Mouse (Mus musculus): ENCODE results near the gene Zswim3.
A peak's percentile ranks its signal among the peaks of the same experiment; 100 is the strongest.

The Zswim3 gene

GRCm38 (mm10) chr2:164781876-164782275 is 23.0 kb upstream of the Zswim3 start:
- no peak for DNase-seq (ENCODE audit: low read depth, low spot score)

DNA sequence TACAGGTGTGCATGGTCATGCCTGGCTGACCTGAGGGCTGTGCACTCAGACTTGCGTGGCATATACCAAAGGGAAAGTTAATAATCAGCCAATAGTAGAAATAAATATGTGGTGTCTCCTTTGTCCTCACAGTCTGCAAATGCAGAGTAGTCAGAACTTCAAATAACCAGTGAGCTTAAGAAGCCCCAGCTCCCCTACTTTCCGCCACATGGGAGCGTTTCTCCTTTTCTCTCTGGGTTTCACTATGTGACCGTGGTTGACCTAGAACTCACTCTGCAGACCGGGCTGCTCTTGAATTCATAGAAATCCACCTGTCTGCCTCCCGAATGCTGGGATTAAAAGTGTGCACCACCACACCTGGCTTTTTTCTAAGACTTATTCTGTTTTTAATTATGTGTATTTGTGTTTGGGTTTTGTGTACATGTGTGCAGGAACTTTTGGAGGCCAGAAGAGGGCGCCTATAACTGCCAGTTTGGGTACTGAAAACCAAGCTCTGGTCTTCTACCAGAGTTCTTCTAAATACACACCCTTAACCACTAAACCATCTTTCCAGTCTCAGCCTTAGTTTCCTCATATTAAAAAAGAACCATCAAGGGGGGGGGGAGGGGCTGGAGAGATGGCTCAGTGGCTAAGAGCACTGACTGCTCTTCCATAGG is 20.8 kb upstream of the Zswim3 start:
- peak; percentile 69 for DNase-seq (ENCODE audit: low read depth, low spot score)

DNA sequence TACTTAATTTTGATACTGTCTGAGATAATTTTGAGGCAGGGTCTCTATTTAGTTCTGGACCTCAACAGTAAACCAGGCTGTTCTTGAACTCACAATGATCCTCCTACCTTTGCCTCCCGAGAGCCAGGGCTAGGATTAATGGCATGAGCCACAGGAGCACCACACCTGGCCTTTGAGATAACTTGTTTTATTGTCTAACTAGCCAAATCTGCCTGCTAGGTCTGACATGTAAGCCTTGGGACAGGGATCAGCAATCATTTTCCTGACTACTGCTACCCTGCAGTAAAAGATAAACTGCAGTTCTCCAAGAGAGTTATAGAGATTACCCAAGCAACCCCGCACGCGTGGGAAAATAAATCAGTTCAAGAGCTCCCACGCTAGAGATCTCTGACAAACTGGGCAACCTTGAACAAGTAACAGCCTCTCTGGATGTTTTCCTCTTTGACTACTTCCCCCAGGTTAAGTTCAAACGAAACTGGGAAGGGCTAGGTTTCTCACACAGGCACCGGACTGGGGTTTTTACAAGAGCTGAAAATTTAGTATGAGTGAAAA is 20.0 kb upstream of the Zswim3 start:
- DNase-seq (ENCODE audit: low read depth, low spot score) = no peak

DNA sequence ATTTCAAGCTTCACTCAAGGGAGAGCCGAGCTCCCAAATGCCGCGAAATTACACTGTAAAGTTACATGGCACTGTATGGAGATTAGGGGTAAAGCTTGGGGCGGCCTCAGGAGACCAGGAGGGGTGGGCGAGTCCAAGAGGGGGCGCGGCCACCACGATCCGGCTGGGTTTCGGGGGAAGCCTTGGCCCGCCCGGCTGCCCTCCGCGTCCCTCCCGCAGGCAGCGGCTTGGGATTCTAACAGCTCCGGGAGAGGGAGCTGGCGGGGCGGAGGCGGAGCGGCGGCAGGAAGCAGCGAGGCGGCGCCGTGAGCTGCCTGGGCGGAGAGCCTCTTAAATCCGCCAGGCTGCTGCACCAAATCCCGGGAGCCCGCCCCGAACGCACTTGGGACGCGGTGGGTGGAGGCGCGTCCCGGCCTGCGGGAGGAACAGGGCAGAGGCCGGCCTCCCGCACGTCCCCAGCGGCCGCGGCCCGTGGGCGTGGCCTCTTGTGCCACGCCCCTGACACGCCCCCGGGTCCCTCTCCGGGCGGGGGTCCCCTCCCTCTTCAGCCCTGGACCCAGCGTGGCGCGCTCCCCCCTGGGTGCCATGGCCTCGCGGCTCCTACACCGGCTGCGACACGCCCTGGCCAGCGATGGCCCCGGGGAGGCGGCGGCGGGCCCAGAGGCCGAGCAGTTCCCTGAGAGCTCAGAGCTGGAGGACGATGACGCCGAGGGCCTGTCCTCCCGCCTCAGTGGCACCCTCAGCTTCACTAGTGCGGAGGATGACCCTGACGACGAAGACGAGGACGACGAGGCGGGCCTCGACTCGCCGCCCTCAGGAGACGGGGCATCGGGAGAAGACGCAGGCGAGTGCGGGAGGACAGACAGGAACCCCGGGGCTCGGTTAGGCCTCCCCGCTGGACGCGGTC is 19.2 kb upstream of the Zswim3 start, which contains the start of gene Snx21:
Gene Snx21 (plus strand): TSS at position 343 of the 907 bp plus-strand sequence.
- peak; percentile 48 for DNase-seq (ENCODE audit: low read depth, low spot score)

DNA sequence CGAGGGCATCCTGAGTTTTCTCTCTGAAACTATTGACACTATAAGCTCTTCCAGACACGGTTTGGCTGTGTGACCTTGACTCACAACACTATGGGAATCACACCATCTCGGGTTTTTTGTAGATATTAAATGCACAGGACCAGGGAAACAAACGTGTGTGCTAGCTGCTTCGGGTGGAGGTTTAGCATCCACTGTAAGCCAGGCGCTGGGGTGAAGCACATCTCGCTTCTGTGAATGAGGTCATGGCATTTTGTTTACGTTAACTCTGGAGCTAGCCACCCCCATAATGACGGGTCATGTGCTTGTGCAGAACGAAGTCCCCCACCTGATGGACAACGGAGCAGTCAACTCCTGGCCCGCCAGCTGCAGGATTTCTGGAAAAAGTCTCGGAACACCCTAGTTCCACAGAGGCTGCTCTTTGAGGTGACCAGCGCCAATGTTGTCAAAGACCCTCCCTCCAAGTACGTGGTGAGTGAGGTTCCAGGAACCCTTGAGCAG is 18.5 kb upstream of the Zswim3 start:
- no peak for DNase-seq (ENCODE audit: low read depth, low spot score)

DNA sequence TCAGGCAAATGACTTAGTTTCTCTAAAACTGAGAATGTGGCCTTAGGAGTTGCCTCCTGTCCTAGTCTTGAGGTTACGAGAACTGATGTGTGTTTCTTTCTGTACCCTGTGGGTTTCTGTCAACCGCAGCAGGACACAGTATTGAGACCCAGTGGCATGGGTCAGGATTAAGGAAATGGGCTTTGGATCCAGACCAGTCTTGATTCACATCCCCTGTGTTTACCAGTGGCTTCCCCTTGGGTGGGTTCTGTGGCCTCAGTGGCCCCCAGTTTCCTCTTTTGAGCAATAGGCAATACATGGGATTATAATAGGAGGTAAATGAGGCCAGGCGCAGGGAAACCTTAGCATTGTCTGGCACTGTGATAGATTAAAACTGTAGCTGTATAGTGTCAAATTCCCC is 17.9 kb upstream of the Zswim3 start:
- DNase-seq (ENCODE audit: low read depth, low spot score) = no peak

- no peak for DNase-seq (ENCODE audit: low read depth, low spot score)
Measured at GRCm38 (mm10) chr2:164787779-164788178, 17.1 kb upstream of the Zswim3 start.

- peak; percentile 63 for DNase-seq (ENCODE audit: low read depth, low spot score)
Measured at GRCm38 (mm10) chr2:164788411-164788810, 16.5 kb upstream of the Zswim3 start.

DNA sequence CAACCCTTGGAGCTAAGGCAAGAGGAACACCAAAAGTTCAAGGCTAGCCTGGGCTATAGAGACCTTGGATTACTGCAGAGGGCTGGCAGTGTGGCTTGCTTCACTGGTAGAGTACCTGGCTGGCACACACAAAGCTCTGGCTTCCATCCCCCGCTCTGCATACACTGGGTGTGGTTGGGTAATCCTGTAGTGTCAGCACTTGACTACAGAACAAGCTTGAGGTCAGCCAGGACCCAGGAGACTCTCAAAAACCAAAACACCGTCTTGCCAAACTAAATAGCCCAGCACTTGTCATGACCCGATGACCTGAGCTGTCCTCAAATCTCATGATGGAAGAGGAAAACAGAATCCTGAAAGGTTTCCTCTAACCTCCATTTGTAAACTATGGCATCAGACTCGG is 14.4 kb upstream of the Zswim3 start:
- no peak for DNase-seq (ENCODE audit: low read depth, low spot score)

- no peak for DNase-seq (ENCODE audit: low read depth, low spot score)
Measured at GRCm38 (mm10) chr2:164791841-164792261, 13.0 kb upstream of the Zswim3 start.

DNA sequence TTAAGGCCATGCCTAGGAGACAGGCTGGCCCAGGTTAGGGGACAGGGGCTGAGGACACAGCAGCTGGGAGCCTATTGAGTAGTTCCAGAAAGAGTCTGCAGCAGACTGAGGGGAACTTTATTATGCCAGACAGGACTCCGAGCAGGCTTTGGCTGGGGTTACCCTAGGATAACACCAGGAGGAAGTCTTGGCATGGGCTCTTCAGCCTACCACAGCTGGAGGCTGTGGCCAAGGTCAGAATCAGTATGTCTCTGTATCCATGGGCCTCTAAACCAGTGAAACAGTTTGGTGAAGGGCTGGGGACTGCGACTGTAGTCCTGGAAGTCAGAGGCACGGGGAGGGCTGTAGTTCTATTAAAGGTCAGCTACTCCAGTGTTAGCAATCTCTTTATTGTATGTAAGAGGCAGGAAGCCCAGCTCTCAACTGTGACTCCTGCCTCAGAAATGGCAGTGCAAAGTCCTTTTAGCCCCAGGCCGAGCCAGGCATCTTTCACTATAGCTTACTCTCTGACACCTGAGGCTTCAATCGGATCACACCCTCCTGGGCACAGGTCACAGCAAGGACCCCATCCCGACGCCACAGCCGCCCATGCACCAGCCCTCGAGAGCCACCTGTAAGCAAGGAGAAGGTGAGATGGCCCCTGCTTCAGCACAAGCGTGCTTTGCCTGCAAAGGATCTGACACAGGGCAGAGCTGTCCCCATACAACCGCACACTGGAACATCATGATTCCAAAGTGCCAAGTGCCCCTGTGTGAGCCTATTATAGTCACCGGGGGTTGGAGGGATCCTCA is 12.3 kb upstream of the Zswim3 start:
- DNase-seq (ENCODE audit: low read depth, low spot score) = no peak

- DNase-seq (ENCODE audit: low read depth, low spot score) = peak; percentile 85
Measured at GRCm38 (mm10) chr2:164793236-164793635, 11.7 kb upstream of the Zswim3 start.

GRCm38 (mm10) chr2:164793772-164794171 is 11.1 kb upstream of the Zswim3 start:
- DNase-seq (ENCODE audit: low read depth, low spot score) = peak; percentile 73

DNA sequence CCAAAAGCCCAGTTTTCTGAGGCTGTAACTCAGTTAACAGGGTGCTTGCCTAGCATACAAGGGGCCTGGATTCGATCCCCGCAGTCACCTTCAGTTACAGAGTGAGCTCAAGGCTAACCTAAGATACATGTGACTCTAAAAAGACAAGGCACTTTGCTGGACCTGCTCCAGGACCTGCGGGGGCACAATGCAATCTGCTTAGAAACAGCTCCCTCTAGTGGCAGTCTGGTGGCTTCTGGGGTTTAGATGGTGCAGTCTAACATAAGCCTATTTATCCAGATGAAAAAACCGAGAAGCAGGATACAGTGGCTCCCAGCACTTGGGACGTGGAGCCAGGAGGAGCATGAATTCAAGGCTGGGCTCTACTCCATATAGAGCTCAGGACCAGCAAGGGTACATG is 10.6 kb upstream of the Zswim3 start:
- DNase-seq (ENCODE audit: low read depth, low spot score) = peak; percentile 91

- DNase-seq (ENCODE audit: low read depth, low spot score) = no peak
Measured at GRCm38 (mm10) chr2:164795868-164796267, 9.0 kb upstream of the Zswim3 start.

- DNase-seq (ENCODE audit: low read depth, low spot score) = peak; percentile 73
Measured at GRCm38 (mm10) chr2:164798554-164798953, 6.3 kb upstream of the Zswim3 start.

DNA sequence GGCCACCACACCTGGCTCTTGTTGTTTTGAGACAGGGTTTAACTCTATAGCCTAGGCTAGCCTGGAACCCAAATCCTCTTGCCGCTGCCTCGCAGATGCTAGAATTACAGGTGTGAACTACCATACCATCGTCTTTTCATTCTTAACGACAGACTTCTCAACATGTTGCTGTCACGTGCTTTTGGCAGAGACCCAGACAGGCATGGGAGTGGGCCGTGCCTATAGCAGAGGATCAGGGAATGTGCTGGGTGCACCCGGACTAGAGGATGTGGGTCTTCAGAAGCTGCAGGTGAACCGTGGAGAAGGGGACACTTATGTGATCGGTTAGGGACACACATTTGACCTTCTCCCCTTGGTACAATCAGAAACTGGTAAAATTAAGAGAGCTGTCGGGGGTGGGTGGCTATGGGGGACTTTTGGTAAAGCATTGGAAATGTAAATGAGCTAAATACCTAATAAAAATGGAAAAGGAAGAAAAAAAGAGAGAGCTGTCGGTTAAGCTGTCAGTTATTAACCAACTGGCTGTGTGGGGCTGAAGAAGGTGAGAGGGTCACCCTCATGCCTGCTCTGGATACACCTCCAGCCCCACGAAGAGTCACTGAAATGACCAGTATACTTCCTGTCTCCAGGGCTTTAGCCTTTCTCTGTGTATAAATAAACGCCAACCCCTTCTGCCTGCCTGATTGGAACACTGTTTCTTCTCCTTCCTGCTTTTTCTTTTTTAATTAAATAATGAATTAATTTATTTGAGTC is 4.5 kb upstream of the Zswim3 start:
- no peak for DNase-seq (ENCODE audit: low read depth, low spot score)

- no peak for DNase-seq (ENCODE audit: low read depth, low spot score)
Measured at GRCm38 (mm10) chr2:164803201-164803920, 1.5 kb upstream of the Zswim3 start.

- no peak for DNase-seq (ENCODE audit: low read depth, low spot score)
Measured at GRCm38 (mm10) chr2:164803921-164804313, 981 bp upstream of the Zswim3 start.

GRCm38 (mm10) chr2:164805332-164805718 is 427 bp downstream of the Zswim3 start:
- no peak for DNase-seq (ENCODE audit: low read depth, low spot score)
